Mouse (Mus musculus) monocyte, adult 2 months (primary cell): ENCODE data around the gene Ncf4.

ENCODE experiments used
- DNase-seq, 2 experiments: peaks; one replicate each; pipeline ENCODE4 v3.0.0; 2022; ENCODE audit warnings: low spot score in 2 of 2, low read depth in 1 of 2

Gene Ncf4

GRCm38 (mm10) chr15:78309865-78310264, 65.3 kb downstream of the Ncf4 start:
- DNase-seq: no peak

- no peak for DNase-seq
Observed at GRCm38 (mm10) chr15:78310971-78311370, 66.4 kb downstream of the Ncf4 start.
